Mouse (Mus musculus): ENCODE measurements around the gene Gm45753. TPM values are rescaled to one million over a fixed set of nuclear protein-coding genes. Genes with fewer than 3 reads are reported as not detected.
"Not testable (repeated sequence)": the region's sequence is repeated elsewhere in the genome, so short reads cannot be mapped to it uniquely, and the experiment has no call there.

The Gm45753 gene
- polyA plus RNA-seq, 1 experiment from 2014 or later: not detected

- Histone ChIP-seq H3K4me3 (ENCODE audit: control insufficient read depth in 1 of 2, insufficient read depth in 1 of 2, low read depth in 1 of 2, low read length in 2 of 2) (no peak overlapping the region), H3K4me1 (ENCODE audit: control insufficient read depth in 2 of 2, insufficient read depth in 2 of 2, low read length in 2 of 2) (peaks cover 3 to 5% of the 10 kb centered on the region in 2 experiments; a peak in 1 of 4 replicates), H3K9ac (ENCODE audit: low read length) (no peak overlapping the region), H3K4me2 (ENCODE audit: low read length) (no peak overlapping the region), H3K36me3 (ENCODE audit: control insufficient read depth, insufficient read depth, low read length) (no peaks in the 10 kb centered on the region), H3K27ac (replicated peaks in 1 of 2; ENCODE audit: control insufficient read depth in 1 of 2, insufficient read depth in 1 of 2, low read depth in 2 of 2, low read length in 2 of 2) (no peak overlapping the region), H3K27me3 (ENCODE audit: control insufficient read depth, insufficient read depth, low read length) (no peaks in the 10 kb centered on the region), H3K9me3 (ENCODE audit: control insufficient read depth, low read length) (no peaks in the 10 kb centered on the region)
- 59% methylated on average over 3 of the region's 3 CpGs for WGBS
- ATAC-seq (ENCODE audit: insufficient number of reproducible peaks, insufficient read depth, low FRiP score, low read depth): no peak
Observed at GRCm38 (mm10) chr8:45330856-45331255, 22.6 kb upstream of the Gm45753 start.

- Histone ChIP-seq H3K27me3 (ENCODE audit: control insufficient read depth, insufficient read depth, low read length) (no peaks in the 10 kb centered on the region), H3K4me3 (ENCODE audit: control insufficient read depth in 1 of 2, insufficient read depth in 1 of 2, low read depth in 1 of 2, low read length in 2 of 2) (no peak overlapping the region), H3K4me1 (ENCODE audit: control insufficient read depth in 2 of 2, insufficient read depth in 2 of 2, low read length in 2 of 2) (peaks cover 3 to 5% of the 10 kb centered on the region in 2 experiments; a peak in 1 of 4 replicates), H3K36me3 (ENCODE audit: control insufficient read depth, insufficient read depth, low read length) (no peaks in the 10 kb centered on the region), H3K27ac (replicated peaks in 1 of 2; ENCODE audit: control insufficient read depth in 1 of 2, insufficient read depth in 1 of 2, low read depth in 2 of 2, low read length in 2 of 2) (no peak overlapping the region), H3K9me3 (ENCODE audit: control insufficient read depth, low read length) (no peaks in the 10 kb centered on the region), H3K4me2 (ENCODE audit: low read length) (no peak overlapping the region), H3K9ac (ENCODE audit: low read length) (no peak overlapping the region)
- ATAC-seq (ENCODE audit: insufficient number of reproducible peaks, insufficient read depth, low FRiP score, low read depth): no peak
- 87% methylated on average over 6 of the region's 6 CpGs for WGBS
Observed at GRCm38 (mm10) chr8:45329206-45329980, 21.1 kb upstream of the Gm45753 start.

- not testable (repeated sequence) for H3K4me3 ChIP-seq (ENCODE audit: control insufficient read depth in 1 of 2, insufficient read depth in 1 of 2, low read depth in 1 of 2, low read length in 2 of 2); H3K27ac ChIP-seq (replicated peaks in 1 of 2; ENCODE audit: control insufficient read depth in 1 of 2, insufficient read depth in 1 of 2, low read depth in 2 of 2, low read length in 2 of 2); H3K9ac ChIP-seq (ENCODE audit: low read length); H3K9me3 ChIP-seq (ENCODE audit: control insufficient read depth, low read length); H3K4me1 ChIP-seq (ENCODE audit: control insufficient read depth in 2 of 2, insufficient read depth in 2 of 2, low read length in 2 of 2); H3K36me3 ChIP-seq (ENCODE audit: control insufficient read depth, insufficient read depth, low read length); H3K27me3 ChIP-seq (ENCODE audit: control insufficient read depth, insufficient read depth, low read length); ATAC-seq (ENCODE audit: insufficient number of reproducible peaks, insufficient read depth, low FRiP score, low read depth); H3K4me2 ChIP-seq (ENCODE audit: low read length)
Observed at GRCm38 (mm10) chr8:45327076-45327475, 18.8 kb upstream of the Gm45753 start.

- no peak overlapping the region for H3K4me3 ChIP-seq (ENCODE audit: control insufficient read depth in 1 of 2, insufficient read depth in 1 of 2, low read depth in 1 of 2, low read length in 2 of 2)
- no peak for ATAC-seq (ENCODE audit: insufficient number of reproducible peaks, insufficient read depth, low FRiP score, low read depth)
- H3K4me1 ChIP-seq (ENCODE audit: control insufficient read depth in 2 of 2, insufficient read depth in 2 of 2, low read length in 2 of 2): no peaks in the 10 kb centered on the region; a peak in 1 of 4 replicates
- no peak overlapping the region for H3K27ac ChIP-seq (replicated peaks in 1 of 2; ENCODE audit: control insufficient read depth in 1 of 2, insufficient read depth in 1 of 2, low read depth in 2 of 2, low read length in 2 of 2)
- H3K36me3 ChIP-seq (ENCODE audit: control insufficient read depth, insufficient read depth, low read length): no peaks in the 10 kb centered on the region
- no peak overlapping the region for H3K9ac ChIP-seq (ENCODE audit: low read length)
- H3K9me3 ChIP-seq (ENCODE audit: control insufficient read depth, low read length): no peaks in the 10 kb centered on the region
- no peaks in the 10 kb centered on the region for H3K27me3 ChIP-seq (ENCODE audit: control insufficient read depth, insufficient read depth, low read length)
- no peak overlapping the region for H3K4me2 ChIP-seq (ENCODE audit: low read length)
- 78% methylated on average over 4 of the region's 4 CpGs for WGBS
Observed at GRCm38 (mm10) chr8:45324151-45324550, 15.9 kb upstream of the Gm45753 start.

GRCm38 (mm10) chr8:45321365-45321764, 13.1 kb upstream of the Gm45753 start:
- ATAC-seq (ENCODE audit: insufficient number of reproducible peaks, insufficient read depth, low FRiP score, low read depth): no peak
- Histone ChIP-seq H3K4me3 (ENCODE audit: control insufficient read depth in 1 of 2, insufficient read depth in 1 of 2, low read depth in 1 of 2, low read length in 2 of 2) (no peak overlapping the region), H3K27ac (replicated peaks in 1 of 2; ENCODE audit: control insufficient read depth in 1 of 2, insufficient read depth in 1 of 2, low read depth in 2 of 2, low read length in 2 of 2) (no peak overlapping the region), H3K27me3 (ENCODE audit: control insufficient read depth, insufficient read depth, low read length) (no peaks in the 10 kb centered on the region), H3K9ac (ENCODE audit: low read length) (no peak overlapping the region), H3K4me1 (ENCODE audit: control insufficient read depth in 2 of 2, insufficient read depth in 2 of 2, low read length in 2 of 2) (no peaks in the 10 kb centered on the region; a peak in 1 of 4 replicates), H3K4me2 (ENCODE audit: low read length) (no peak overlapping the region), H3K9me3 (ENCODE audit: control insufficient read depth, low read length) (no peaks in the 10 kb centered on the region), H3K36me3 (ENCODE audit: control insufficient read depth, insufficient read depth, low read length) (no peaks in the 10 kb centered on the region)
- WGBS: 79% methylated on average over 2 of the region's 2 CpGs

GRCm38 (mm10) chr8:45320930-45321329, 12.7 kb upstream of the Gm45753 start:
- H3K9ac ChIP-seq (ENCODE audit: low read length): no peak overlapping the region
- H3K27me3 ChIP-seq (ENCODE audit: control insufficient read depth, insufficient read depth, low read length): no peaks in the 10 kb centered on the region
- H3K9me3 ChIP-seq (ENCODE audit: control insufficient read depth, low read length): no peaks in the 10 kb centered on the region
- no peaks in the 10 kb centered on the region for H3K36me3 ChIP-seq (ENCODE audit: control insufficient read depth, insufficient read depth, low read length)
- H3K4me2 ChIP-seq (ENCODE audit: low read length): no peak overlapping the region
- no peak overlapping the region for H3K4me3 ChIP-seq (ENCODE audit: control insufficient read depth in 1 of 2, insufficient read depth in 1 of 2, low read depth in 1 of 2, low read length in 2 of 2)
- ATAC-seq (ENCODE audit: insufficient number of reproducible peaks, insufficient read depth, low FRiP score, low read depth): no peak
- H3K27ac ChIP-seq (replicated peaks in 1 of 2; ENCODE audit: control insufficient read depth in 1 of 2, insufficient read depth in 1 of 2, low read depth in 2 of 2, low read length in 2 of 2): no peak overlapping the region
- no peaks in the 10 kb centered on the region; a peak in 1 of 4 replicates for H3K4me1 ChIP-seq (ENCODE audit: control insufficient read depth in 2 of 2, insufficient read depth in 2 of 2, low read length in 2 of 2)
- WGBS: 38% methylated on average over 1 of the region's 1 CpGs

- no peak for ATAC-seq (ENCODE audit: insufficient number of reproducible peaks, insufficient read depth, low FRiP score, low read depth)
- no peaks in the 10 kb centered on the region for H3K36me3 ChIP-seq (ENCODE audit: control insufficient read depth, insufficient read depth, low read length)
- H3K4me2 ChIP-seq (ENCODE audit: low read length): no peak overlapping the region
- no peaks in the 10 kb centered on the region for H3K27me3 ChIP-seq (ENCODE audit: control insufficient read depth, insufficient read depth, low read length)
- WGBS: 83% methylated on average over 4 of the region's 4 CpGs
- H3K9ac ChIP-seq (ENCODE audit: low read length): no peak overlapping the region
- H3K27ac ChIP-seq (replicated peaks in 1 of 2; ENCODE audit: control insufficient read depth in 1 of 2, insufficient read depth in 1 of 2, low read depth in 2 of 2, low read length in 2 of 2): no peak overlapping the region
- no peak overlapping the region for H3K4me3 ChIP-seq (ENCODE audit: control insufficient read depth in 1 of 2, insufficient read depth in 1 of 2, low read depth in 1 of 2, low read length in 2 of 2)
- no peaks in the 10 kb centered on the region for H3K9me3 ChIP-seq (ENCODE audit: control insufficient read depth, low read length)
- H3K4me1 ChIP-seq (ENCODE audit: control insufficient read depth in 2 of 2, insufficient read depth in 2 of 2, low read length in 2 of 2): no peaks in the 10 kb centered on the region
Observed at GRCm38 (mm10) chr8:45310967-45311366, 2.7 kb upstream of the Gm45753 start.

- Histone ChIP-seq H3K4me3 (ENCODE audit: control insufficient read depth in 1 of 2, insufficient read depth in 1 of 2, low read depth in 1 of 2, low read length in 2 of 2) (no peak overlapping the region), H3K9ac (ENCODE audit: low read length) (no peak overlapping the region), H3K4me1 (ENCODE audit: control insufficient read depth in 2 of 2, insufficient read depth in 2 of 2, low read length in 2 of 2) (no peaks in the 10 kb centered on the region), H3K27me3 (ENCODE audit: control insufficient read depth, insufficient read depth, low read length) (no peaks in the 10 kb centered on the region), H3K9me3 (ENCODE audit: control insufficient read depth, low read length) (no peaks in the 10 kb centered on the region), H3K36me3 (ENCODE audit: control insufficient read depth, insufficient read depth, low read length) (no peaks in the 10 kb centered on the region), H3K27ac (replicated peaks in 1 of 2; ENCODE audit: control insufficient read depth in 1 of 2, insufficient read depth in 1 of 2, low read depth in 2 of 2, low read length in 2 of 2) (no peak overlapping the region), H3K4me2 (ENCODE audit: low read length) (no peak overlapping the region)
- no peak for ATAC-seq (ENCODE audit: insufficient number of reproducible peaks, insufficient read depth, low FRiP score, low read depth)
- WGBS: 92% methylated on average over 1 of the region's 1 CpGs
Observed at GRCm38 (mm10) chr8:45305479-45305878, 2.8 kb downstream of the Gm45753 start.
